Mouse (Mus musculus) spleen, adult 2 months (tissue): ENCODE results near the gene Hspg2. TPM values are rescaled to one million over a fixed set of nuclear protein-coding genes. Genes with fewer than 3 reads are reported as not detected.
A peak's percentile ranks its signal among the peaks of the same experiment; 100 is the strongest.

Experiments
- DNase-seq, 2 experiments: peaks; one replicate each; pipeline versions ENCODE4 v3.0.0 to v3.0.0-alpha.2; 2012 to 2021; ENCODE audit warnings: low spot score in 2 of 2, low read depth in 1 of 2
- H3K27ac ChIP-seq: fragments of 200-500 bp; 2 replicates; pipeline ENCODE4 v1.5.1; 2012; ENCODE audit warnings: low read length, inconsistent platforms; ENCODE audit not compliant: insufficient read depth
- H3K27me3 ChIP-seq: fragments of 200-500 bp; 2 replicates; pipeline ENCODE4 v1.6.1; 2012; ENCODE audit warnings: mild to moderate bottlenecking, moderate library complexity, low read length, inconsistent platforms; ENCODE audit not compliant: control insufficient read depth, insufficient read depth
- H3K36me3 ChIP-seq: fragments of 200-500 bp; 2 replicates; pipeline ENCODE4 v1.6.1; 2012; ENCODE audit warnings: mild to moderate bottlenecking, low read length, inconsistent platforms; ENCODE audit not compliant: control insufficient read depth, insufficient read depth
- H3K4me1 ChIP-seq: fragments of 200-500 bp; 2 replicates; pipeline ENCODE4 v1.6.1; 2011; ENCODE audit warnings: inconsistent platforms; ENCODE audit not compliant: control insufficient read depth, insufficient read depth, insufficient read length
- H3K4me3 ChIP-seq: fragments of 200-500 bp; 2 replicates; pipeline ENCODE4 v1.5.1; 2011; ENCODE audit warnings: mild to moderate bottlenecking, inconsistent platforms; ENCODE audit not compliant: insufficient read depth, insufficient read length; ENCODE audit errors: extremely low read depth
- CTCF ChIP-seq: fragments of 200-500 bp; IDR thresholded peaks from 2 replicates; pipeline ENCODE4 v1.5.1; 2011; ENCODE audit warnings: mild to moderate bottlenecking, inconsistent platforms; ENCODE audit not compliant: insufficient read depth, insufficient read length, insufficient replicate concordance; ENCODE audit errors: extremely low read depth
- POLR2A ChIP-seq: fragments of 200-500 bp; IDR thresholded peaks from 2 replicates; pipeline ENCODE4 v1.6.1; 2011; ENCODE audit warnings: low read depth, low read length, inconsistent platforms
- WGBS: fragments of 180-500 bp; shearing (Covaris S2); methylation state at CpG from one replicate; pipeline ENCODE4 v1.1.7; 2018; 5-methylcytosine and 5-hydroxymethylcytosine counted together
- polyA plus RNA-seq: library from polyadenylated mRNA; depleted of rRNA; stranded (reverse); fragments of >200 nt; gene quantifications from 2 replicates; pipeline ENCODE4 v1.2.3, GENCODE M21; 2012

Hspg2 gene
- polyA plus RNA-seq, 1 experiment: 27.0 TPM

- Histone ChIP-seq H3K4me3 (no peak overlapping the region), H3K4me1 (no peaks in the 10 kb centered on the region), H3K27me3 (no peaks in the 10 kb centered on the region), H3K27ac (no peak overlapping the region), H3K36me3 (no peaks in the 10 kb centered on the region)
- TF ChIP-seq CTCF (peak; percentile 73; the same call in 1 of the 2 replicates), POLR2A (no peak)
- DNase-seq: peak; percentile 5 to 41
- 50% methylated on average over 5 of the region's 5 CpGs for WGBS
Measured at GRCm38 (mm10) chr4:137443625-137444024, 24.9 kb upstream of the Hspg2 start.

GRCm38 (mm10) chr4:137445881-137446280, 22.7 kb upstream of the Hspg2 start:
- H3K36me3 ChIP-seq: no peaks in the 10 kb centered on the region
- H3K27ac ChIP-seq: no peak overlapping the region
- no peaks in the 10 kb centered on the region for H3K27me3 ChIP-seq
- no peak overlapping the region for H3K4me3 ChIP-seq
- no peak for DNase-seq
- WGBS: 76% methylated on average over 4 of the region's 4 CpGs
- TF ChIP-seq CTCF: no peak
- no peak for TF ChIP-seq POLR2A
- H3K4me1 ChIP-seq: no peaks in the 10 kb centered on the region

GRCm38 (mm10) chr4:137447363-137448196, 21.0 kb upstream of the Hspg2 start:
- Histone ChIP-seq H3K4me3 (no peak overlapping the region), H3K4me1 (no peaks in the 10 kb centered on the region), H3K27ac (no peak overlapping the region), H3K27me3 (no peaks in the 10 kb centered on the region), H3K36me3 (no peaks in the 10 kb centered on the region)
- no peak for DNase-seq
- TF ChIP-seq CTCF (no peak), POLR2A (no peak)
- 49% methylated on average over 7 of the region's 7 CpGs for WGBS

- Histone ChIP-seq H3K27me3 (no peaks in the 10 kb centered on the region), H3K36me3 (no peaks in the 10 kb centered on the region), H3K4me3 (no peak overlapping the region), H3K4me1 (no peaks in the 10 kb centered on the region), H3K27ac (no peak overlapping the region)
- no peak for TF ChIP-seq POLR2A
- TF ChIP-seq CTCF: no peak
- 61% methylated on average over 6 of the region's 6 CpGs for WGBS
- DNase-seq: no peak
Measured at GRCm38 (mm10) chr4:137448197-137448596, 20.4 kb upstream of the Hspg2 start.

GRCm38 (mm10) chr4:137448641-137449040, 19.9 kb upstream of the Hspg2 start:
- H3K4me3 ChIP-seq: no peak overlapping the region
- H3K4me1 ChIP-seq: no peaks in the 10 kb centered on the region
- WGBS: 70% methylated on average over 2 of the region's 2 CpGs
- no peak for TF ChIP-seq CTCF
- TF ChIP-seq POLR2A: no peak
- no peak for DNase-seq
- no peaks in the 10 kb centered on the region for H3K27me3 ChIP-seq
- no peaks in the 10 kb centered on the region for H3K36me3 ChIP-seq
- no peak overlapping the region for H3K27ac ChIP-seq

GRCm38 (mm10) chr4:137449132-137449531, 19.4 kb upstream of the Hspg2 start:
- WGBS: 83% methylated on average over 2 of the region's 2 CpGs
- no peak overlapping the region for H3K4me3 ChIP-seq
- TF ChIP-seq POLR2A (no peak), CTCF (no peak)
- H3K4me1 ChIP-seq: no peaks in the 10 kb centered on the region
- DNase-seq: no peak
- H3K27ac ChIP-seq: no peak overlapping the region
- no peaks in the 10 kb centered on the region for H3K27me3 ChIP-seq
- H3K36me3 ChIP-seq: no peaks in the 10 kb centered on the region

GRCm38 (mm10) chr4:137449715-137450114, 18.9 kb upstream of the Hspg2 start:
- H3K4me3 ChIP-seq: no peak overlapping the region
- H3K36me3 ChIP-seq: no peaks in the 10 kb centered on the region
- no peak for DNase-seq
- 88% methylated on average over 10 of the region's 10 CpGs for WGBS
- H3K27ac ChIP-seq: no peak overlapping the region
- TF ChIP-seq CTCF (no peak), POLR2A (no peak)
- no peaks in the 10 kb centered on the region for H3K27me3 ChIP-seq
- no peaks in the 10 kb centered on the region for H3K4me1 ChIP-seq
